Mouse (Mus musculus) embryo, embryonic 11 days (tissue): ENCODE results near the gene Rnf222.

ENCODE experiments used
- DNase-seq: peaks from one replicate; pipeline ENCODE4 v3.0.0-alpha.2; 2015

Gene Rnf222

DNA sequence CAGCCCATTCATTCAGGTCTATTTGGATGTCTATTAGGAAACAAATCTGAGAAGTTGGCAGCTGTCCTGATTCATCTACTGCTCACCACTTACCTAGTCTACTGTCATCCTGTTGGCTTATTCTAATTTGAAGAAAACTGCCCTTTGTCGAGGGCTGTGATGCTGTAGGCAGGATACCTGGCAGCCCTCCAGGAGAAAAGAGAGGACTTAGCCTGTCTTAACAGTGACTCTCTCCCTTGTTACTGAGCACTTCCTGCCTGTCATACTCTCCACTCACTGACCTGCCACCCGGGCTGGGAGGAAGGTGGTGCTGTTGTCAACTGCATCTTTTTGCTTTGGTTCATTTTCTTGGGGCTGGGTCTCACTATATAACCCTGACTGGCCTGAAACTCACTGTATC, 2.3 kb downstream of the Rnf222 start:
- no peak for DNase-seq

- DNase-seq: no peak
Observed at GRCm38 (mm10) chr11:68891823-68892222, 3.5 kb downstream of the Rnf222 start.

DNA sequence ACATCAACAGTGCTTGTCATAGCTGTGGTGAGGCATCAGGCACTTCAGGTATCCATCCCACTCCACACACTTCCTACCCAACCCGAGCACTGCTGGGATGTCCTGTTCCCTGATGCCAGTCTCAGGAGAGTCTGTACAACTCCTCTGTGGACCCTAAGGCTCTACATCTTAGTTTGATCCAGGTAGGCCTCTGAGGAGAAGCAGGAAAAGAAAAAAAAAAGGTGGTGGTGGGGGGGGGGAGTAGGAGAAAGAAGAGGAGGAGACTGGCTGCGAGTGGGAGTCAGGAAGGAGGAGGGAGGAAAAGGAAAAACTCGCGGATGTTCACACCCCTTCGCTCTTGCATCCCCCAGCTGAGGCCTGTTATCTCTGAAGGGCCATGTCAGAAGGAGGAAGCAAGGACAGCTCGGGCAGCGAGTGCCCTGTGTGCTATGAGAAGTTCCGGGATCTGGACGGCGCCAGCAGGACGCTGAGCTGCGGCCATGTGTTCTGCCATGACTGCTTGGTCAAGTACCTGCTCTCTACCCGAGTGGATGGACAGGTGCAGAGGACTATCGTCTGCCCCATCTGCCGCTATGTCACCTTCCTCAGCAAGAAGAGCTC, 4.0 kb downstream of the Rnf222 start:
- no peak for DNase-seq

- no peak for DNase-seq
Observed at GRCm38 (mm10) chr11:68893911-68894464, 5.6 kb downstream of the Rnf222 start.

DNA sequence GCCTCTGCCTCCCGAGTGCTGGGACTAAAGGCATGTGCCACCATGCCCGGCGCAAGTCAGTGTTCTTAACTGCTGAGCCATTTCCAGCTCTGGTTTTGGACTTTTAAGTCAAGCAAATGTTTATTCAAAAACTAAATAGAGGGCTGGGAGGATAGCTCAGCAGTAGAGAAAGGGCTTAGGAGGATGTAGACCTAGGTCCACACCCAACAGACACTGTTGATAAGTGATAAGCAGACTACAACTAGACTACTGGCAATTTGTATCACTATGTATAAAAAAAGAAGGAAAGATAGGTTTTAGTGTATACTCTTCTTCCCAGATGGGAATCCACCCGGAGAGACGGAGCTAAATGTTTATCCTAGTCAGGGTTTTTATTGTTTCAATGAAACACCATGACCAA, 7.9 kb downstream of the Rnf222 start:
- no peak for DNase-seq

- peak; percentile 49 for DNase-seq
Observed at GRCm38 (mm10) chr11:68897120-68897519, 8.8 kb downstream of the Rnf222 start.

- DNase-seq: no peak
Observed at GRCm38 (mm10) chr11:68897838-68898237, 9.5 kb downstream of the Rnf222 start.

GRCm38 (mm10) chr11:68898790-68899189, 10.4 kb downstream of the Rnf222 start:
- no peak for DNase-seq

GRCm38 (mm10) chr11:68899815-68900214, 11.5 kb downstream of the Rnf222 start:
- DNase-seq: no peak

- no peak for DNase-seq
Observed at GRCm38 (mm10) chr11:68900519-68901350, 12.4 kb downstream of the Rnf222 start.

GRCm38 (mm10) chr11:68901351-68902046, 13.1 kb downstream of the Rnf222 start, which contains the start of gene Rpl26:
Gene Rpl26 (plus strand): TSS chr11:68901583.
- peak; percentile 98 for DNase-seq

DNA sequence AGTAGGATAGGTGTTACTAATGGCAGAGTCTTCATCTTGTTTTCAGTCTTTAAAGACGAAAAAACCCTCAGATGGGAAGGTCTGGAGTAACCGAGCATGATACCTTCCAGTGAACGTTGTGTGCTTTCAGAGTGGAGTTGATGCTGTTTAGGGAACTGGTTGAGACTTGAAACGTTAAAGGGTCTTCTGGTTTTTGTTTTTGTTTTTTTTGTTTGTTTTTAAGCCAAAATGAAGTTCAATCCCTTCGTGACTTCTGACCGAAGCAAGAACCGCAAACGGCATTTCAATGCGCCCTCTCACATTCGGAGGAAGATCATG, 13.7 kb downstream of the Rnf222 start:
- DNase-seq: no peak

GRCm38 (mm10) chr11:68902367-68902766, 14.0 kb downstream of the Rnf222 start:
- DNase-seq: no peak

- DNase-seq: no peak
Observed at GRCm38 (mm10) chr11:68902823-68903222, 14.5 kb downstream of the Rnf222 start.

DNA sequence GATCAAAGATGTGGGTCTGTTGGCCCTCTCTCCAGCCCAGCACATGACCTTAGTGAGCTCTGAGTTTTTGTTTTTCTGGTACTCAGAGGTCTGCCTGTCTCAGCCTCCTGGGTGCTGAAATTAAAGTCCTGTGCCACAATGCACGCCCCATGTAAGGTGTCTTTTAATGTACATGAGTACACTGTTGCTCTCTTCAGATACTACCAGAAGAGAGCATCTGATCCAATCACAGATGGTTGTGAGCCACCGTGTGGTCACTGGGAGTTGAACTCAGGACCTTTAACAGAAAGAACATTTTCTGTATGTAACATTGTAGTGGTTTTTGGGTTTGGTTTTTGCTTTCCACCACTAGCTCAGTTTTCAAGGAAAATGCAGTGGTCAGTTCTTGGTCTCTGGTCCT, 15.4 kb downstream of the Rnf222 start:
- DNase-seq: no peak

DNA sequence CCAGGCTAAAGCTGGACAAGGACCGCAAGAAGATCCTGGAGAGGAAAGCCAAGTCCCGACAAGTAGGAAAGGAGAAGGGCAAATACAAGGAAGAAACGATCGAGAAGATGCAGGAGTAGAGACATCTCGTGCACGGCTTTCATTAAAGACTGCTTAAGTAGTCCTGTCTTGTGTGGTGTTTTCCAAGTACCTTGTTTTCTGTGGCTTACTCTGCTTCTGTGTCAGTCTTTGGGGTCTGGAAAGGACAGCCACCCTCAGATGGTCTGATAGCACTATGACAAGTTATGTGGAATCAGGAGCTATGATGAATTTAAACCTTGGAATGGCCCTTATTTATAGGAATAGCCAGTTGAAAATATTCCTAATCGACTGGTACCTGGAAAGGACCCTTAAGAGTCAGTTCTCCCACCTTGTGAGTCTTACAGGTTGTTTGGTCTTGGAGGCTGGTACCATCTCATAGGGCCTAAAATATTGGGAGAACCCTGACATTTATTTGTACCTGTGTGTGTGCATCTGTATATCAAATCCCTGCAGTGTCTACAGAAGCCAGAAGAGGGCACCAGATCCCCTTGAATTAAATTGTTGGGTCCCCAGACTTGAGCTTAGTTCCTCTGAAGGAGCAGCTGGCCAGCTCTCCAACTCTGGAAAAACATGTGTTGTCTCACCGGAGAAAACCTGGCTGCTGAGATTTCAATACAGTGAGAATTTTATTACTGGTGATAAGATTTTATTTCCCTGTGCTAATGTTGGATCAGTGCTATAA, 16.2 kb downstream of the Rnf222 start:
- DNase-seq: peak; percentile 83

DNA sequence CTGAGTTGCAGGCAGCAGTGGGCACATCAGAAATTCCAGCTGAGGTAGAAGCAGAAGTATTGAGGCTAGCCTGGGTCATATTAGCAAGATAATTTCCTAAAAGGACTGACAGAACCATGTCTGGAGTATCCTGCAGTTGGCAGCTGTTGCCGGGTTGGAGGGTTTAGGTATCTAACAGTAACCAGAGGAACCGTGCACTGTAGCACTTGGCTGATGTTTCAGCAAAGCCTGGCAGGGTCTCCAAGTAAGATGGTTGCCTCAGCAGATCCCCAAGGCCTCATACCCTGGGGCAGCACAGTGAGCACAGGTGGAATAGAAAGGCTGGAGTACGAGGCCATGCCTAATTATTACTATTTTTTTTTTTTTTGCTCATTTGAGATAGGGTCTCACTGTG, 16.8 kb downstream of the Rnf222 start:
- no peak for DNase-seq

- DNase-seq: no peak
Observed at GRCm38 (mm10) chr11:68905665-68906460, 17.5 kb downstream of the Rnf222 start.

DNA sequence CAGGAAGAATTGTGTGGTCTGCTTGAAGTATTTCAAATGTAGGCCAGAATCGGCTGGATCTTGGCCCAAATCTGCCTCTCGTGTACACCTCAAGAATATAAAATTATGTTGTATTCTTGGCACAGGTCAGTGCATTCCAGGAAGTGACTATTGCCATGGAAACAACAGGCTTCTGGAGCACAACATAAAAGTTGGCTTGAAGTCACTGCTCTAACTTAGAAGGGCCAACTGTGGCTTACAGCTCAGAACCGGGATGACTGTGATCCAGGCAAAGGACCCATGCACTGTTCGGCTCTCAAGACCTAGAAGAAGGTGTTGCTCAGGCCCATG, 18.1 kb downstream of the Rnf222 start:
- no peak for DNase-seq

GRCm38 (mm10) chr11:68907251-68907650, 18.9 kb downstream of the Rnf222 start:
- DNase-seq: no peak

- DNase-seq: no peak
Observed at GRCm38 (mm10) chr11:68908846-68909503, 20.6 kb downstream of the Rnf222 start.
